Mouse (Mus musculus) liver, postnatal 0 days (tissue): ENCODE data around the gene Kctd14.

ENCODE experiments used
- CTCF ChIP-seq: sonication (generic); IDR thresholded peaks from 2 replicates; pipeline ENCODE4 v1.5.1; 2016; ENCODE audit warnings: antibody characterized with exemption, low read depth
- EP300 ChIP-seq: IDR thresholded peaks from 2 replicates; pipeline ENCODE4 v1.6.1; 2016; ENCODE audit warnings: antibody characterized with exemption, low read depth, mild to moderate bottlenecking

DNA sequence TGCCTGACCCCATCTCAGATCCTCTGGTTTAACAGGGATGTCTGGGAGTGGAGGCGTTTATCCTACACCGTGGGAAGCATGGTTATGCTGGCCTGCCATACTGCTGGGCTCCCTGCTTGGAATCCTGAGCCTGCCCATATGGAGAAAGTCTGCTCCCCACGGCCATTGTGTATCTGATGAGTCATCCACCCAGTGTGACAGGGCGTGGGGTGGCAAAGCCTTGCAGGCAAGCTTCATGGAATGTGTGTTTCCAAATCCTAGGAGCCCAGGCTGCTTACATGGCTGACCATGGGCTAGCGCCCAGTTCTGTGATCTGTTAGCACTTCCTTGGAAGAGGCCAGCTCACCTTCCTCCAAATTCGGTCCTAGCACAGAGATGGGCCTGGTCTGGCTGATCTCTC is 24.6 kb upstream of the Kctd14 start:
- no peak for TF ChIP-seq CTCF
- no peak for TF ChIP-seq EP300
